Mouse (Mus musculus): ENCODE data around the gene Mccc2.

Gene Mccc2

DNA sequence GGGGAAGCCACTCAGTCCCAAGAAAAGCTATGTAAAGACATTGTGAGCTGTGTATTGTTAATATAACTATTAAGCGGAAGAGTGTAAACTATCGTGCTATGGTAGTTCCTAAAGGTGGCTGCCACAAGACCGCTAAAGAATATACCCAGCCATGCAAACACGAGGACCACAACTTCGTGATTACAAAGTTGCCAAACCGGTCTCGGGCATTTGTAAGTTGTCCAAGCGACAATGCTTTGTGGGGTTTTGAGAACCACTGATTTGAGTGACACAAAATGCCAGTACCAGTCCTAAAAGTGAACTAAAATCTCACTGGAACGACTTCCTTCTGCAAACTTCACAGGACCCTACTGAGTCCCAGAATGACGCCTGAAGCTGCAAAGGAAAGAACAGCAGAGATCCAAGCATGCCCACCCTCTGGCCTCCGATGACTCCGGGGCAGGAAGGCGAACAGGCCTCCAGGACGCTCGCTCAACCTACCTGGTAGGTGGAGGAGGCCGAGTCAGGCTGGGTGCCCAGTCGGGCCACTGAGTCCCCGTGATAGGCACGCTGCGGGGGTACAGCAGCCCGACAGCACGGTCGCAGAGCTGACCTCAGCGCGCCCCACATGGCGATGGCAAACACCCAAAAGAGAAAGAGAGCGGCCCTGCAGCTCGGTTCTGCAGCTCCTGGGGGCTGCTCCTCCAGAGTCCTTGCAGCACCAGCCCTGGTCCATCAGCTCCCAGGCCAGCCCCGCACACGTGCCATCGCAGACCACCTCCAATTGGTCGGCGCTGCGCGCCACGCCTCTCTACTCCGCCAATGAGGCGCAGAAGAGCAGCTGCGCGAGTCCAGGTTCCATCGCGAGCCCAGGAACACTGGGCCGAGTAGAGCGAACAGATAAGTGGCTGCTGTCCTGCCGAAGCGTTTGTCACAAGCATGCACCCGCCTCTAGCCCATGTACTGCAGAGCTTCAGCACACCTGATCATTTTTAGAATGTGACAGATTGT is at the start of gene Mccc2:
TSS of gene Mccc2 (minus strand) at position 734 of the 990 bp plus-strand sequence.
- peak; percentile 69 for DNase-seq (ENCODE audit: low spot score)

DNA sequence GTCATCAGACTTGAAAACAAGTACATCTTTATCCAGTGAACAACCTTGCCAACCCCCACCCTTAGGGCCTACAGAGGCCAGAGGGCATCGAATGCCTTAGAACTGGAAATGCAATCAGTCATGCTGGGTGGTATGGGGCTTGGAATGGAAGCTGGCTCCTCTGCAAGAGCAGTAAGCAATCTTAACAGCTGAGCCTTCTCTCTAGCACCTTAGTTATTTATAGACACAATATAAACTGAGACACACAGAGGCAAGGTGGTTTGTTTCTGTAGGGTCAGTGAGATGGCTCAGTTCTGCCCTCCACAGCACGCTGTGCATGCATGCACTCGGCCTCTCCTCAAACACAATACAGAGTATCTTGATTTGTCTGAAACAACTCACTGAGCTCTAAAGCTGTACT is 48.5 kb upstream of the Mccc2 start:
- no peak for DNase-seq (ENCODE audit: low spot score)

DNA sequence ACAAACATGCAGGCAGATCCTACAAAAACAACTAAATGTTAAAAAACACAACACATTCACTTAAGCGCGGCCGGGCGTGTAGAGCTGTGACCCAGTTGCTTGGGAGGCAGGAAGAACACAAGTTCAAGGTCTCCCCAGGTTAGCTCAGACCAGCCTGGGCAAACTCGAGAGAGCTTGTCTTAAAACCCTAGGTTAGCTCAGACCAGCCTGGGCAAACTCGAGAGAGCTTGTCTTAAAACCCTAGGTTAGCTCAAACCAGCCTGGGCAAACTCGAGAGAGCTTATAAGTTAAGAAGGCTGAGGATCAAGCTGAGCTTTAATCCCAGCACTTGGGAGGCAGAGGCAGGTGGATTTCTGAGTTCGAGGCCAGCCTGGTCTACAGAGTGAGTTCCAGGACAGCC is 42.3 kb upstream of the Mccc2 start:
- peak; percentile 0 for DNase-seq (ENCODE audit: low spot score)

DNA sequence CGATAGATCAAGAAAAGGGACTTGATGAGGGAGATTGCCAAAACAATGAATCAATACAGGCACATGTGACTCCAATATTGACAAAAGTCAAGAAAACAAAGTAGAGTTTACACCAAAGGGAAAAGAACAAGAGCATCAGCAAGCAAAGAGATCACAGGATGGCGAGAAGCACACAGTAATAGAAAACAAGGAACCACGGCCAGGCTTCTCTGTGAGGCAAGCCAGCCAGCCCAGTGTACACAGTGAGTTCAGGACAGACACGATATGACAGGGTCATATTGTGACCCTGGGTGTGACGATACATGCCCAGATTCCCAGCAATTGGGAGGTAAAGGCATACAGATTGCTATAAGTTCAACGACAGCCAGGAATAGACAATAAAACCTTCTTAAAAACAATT is 10.6 kb upstream of the Mccc2 start:
- DNase-seq (ENCODE audit: low spot score), result no peak

- DNase-seq (ENCODE audit: low spot score), result no peak
These were observed 1.5 kb upstream of the Mccc2 start for GRCm38 (mm10) chr13:100016891-100017290.

DNA sequence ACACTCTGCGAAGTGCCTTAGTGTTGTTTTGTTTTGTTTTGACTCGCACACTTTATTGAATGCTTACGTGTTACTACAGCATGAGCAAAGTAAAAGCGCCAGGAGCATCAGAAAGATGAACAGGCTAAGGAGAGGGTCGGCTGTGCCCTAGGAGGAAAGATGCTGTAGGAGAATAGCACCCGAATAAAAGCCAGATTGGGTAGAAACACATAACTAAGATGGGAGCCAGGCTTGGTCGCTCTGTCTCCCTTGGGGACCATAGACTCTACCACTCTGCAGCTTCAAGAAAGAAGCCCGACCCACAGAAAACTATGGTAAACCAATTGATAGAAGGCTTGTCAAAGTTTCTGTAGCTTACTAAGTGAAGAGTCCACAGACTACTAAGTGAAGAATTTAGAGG is 498 bp upstream of the Mccc2 start:
- DNase-seq (ENCODE audit: low spot score), result no peak

DNA sequence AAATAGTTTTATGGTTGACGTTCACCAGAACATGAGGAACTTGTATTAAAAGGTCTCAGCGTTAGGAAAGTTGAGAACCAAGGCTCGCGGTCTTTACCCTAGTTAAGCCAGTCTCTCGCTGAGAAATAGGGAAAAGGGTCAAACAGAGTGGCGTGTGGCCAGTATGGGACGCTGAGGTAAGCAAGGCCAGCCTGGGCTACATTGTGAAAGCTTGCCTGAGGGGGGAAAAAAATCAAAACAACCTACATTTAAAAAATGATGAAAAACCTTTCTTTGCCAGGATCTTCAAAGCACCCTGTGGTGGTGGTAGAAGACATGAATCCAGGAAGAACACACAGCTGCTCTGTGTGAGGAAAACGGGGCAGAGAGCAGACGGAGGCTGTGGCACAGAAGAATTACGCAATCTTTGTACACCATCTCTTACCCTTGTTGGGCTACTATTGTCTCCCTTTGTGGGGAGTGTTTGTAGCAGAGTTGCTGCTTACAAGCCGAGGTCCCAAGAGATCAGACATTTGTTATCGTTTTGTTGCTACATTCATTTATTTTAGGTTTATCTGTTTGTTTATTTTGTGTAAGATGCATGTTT is 9.4 kb downstream of the Mccc2 start:
- DNase-seq (ENCODE audit: low spot score), result no peak

- DNase-seq (ENCODE audit: low spot score), result peak; percentile 71
These were observed 13.6 kb downstream of the Mccc2 start for GRCm38 (mm10) chr13:100001790-100002196.

DNA sequence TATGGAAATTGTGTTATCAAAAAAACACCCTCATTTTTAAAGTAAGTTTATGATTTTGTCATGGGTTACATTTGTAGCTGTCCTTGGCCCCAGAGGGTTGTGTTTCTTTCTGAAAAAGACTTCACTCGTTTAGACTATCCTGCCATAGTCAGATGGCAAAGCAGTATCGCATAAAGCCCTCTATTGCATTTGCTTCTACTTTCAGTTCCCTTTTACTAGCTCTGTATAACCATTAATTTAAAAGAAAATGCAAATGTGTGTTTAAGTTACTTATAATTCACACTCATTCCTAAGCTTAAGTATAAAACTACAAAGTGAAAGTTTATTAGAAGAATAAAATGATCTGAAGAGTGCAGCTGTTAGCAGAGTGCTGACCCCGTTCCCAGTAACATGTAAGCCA is 16.4 kb downstream of the Mccc2 start:
- no peak for DNase-seq (ENCODE audit: low spot score)

GRCm38 (mm10) chr13:99998099-99998498 is 17.3 kb downstream of the Mccc2 start:
- DNase-seq (ENCODE audit: low spot score), result no peak

- DNase-seq (ENCODE audit: low spot score), result no peak
These were observed 25.8 kb downstream of the Mccc2 start for GRCm38 (mm10) chr13:99989592-99989991.

GRCm38 (mm10) chr13:99983320-99983719 is 32.1 kb downstream of the Mccc2 start:
- no peak for DNase-seq (ENCODE audit: low spot score)

GRCm38 (mm10) chr13:99979406-99979805 is 36.0 kb downstream of the Mccc2 start:
- DNase-seq (ENCODE audit: low spot score), result no peak

- no peak for DNase-seq (ENCODE audit: low spot score)
These were observed 45.4 kb downstream of the Mccc2 start for GRCm38 (mm10) chr13:99970089-99970488.

GRCm38 (mm10) chr13:99967013-99967678 is 48.3 kb downstream of the Mccc2 start:
- DNase-seq (ENCODE audit: low spot score), result no peak

- DNase-seq (ENCODE audit: low spot score), result no peak
These were observed 51.6 kb downstream of the Mccc2 start for GRCm38 (mm10) chr13:99963814-99964213.

DNA sequence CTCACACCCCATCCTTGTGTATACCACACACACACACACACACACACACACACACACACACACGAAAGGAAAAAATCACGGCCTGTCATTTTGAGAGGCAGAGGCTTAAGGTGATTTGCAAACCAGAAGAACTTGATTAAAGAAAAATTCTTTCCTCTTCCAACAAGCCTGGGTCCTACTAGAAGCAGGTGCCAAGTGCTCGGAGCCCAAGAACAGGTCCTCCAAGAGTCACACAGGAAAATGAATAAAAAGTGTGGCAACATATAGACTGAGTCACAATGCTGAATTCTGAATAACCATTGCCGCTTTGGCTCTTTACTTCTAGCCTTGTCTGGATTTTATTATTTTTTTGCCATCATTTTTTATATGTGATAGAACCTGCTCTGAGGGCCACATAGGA is 53.8 kb downstream of the Mccc2 start:
- DNase-seq (ENCODE audit: low spot score), result no peak

- no peak for DNase-seq (ENCODE audit: low spot score)
These were observed 59.9 kb downstream of the Mccc2 start for GRCm38 (mm10) chr13:99955591-99955944.

GRCm38 (mm10) chr13:99954902-99955590 is 60.4 kb downstream of the Mccc2 start:
- no peak for DNase-seq (ENCODE audit: low spot score)

DNA sequence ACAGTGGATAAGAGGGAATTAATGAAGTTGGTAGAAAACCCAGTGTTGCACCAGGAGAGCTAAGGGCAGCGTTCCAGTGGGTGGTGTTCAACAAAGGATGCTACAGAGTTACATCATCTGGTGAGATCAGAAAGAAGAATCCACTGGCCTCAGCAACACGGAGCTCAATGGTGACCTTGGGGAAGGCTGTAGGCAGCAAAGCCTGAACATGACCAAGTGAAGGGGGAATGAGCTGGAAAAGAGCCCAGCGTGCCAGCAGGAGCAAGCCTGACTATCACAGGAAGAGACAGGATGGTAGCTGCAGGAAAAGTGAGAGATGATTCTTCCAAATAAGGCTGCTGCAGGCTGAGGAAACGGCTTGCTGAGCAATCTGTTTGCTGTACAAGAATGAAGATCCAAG is 68.0 kb downstream of the Mccc2 start:
- no peak for DNase-seq (ENCODE audit: low spot score)

DNA sequence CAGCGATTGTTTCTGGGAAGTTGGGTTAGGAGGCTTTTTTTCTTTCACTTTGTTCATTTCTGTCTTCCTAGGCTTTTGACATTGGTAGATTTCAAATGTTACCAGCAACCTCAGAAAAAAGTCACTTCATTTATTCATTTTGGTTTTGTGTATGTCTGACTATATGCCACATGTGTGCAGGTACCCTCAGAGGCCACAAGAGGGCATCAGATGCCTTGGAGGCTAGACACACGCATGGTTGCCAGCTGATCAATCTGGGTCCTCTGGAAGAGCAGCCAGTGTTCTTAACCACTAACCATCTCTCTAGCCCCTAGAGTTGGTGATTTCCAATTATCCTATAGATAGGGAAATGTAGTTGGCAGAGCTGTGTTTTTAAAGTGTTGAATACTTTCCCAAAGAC is 71.9 kb downstream of the Mccc2 start:
- no peak for DNase-seq (ENCODE audit: low spot score)

GRCm38 (mm10) chr13:99940601-99941000 is 74.8 kb downstream of the Mccc2 start:
- DNase-seq (ENCODE audit: low spot score), result no peak

Measured in T-cell, adult 2 months (primary cell).